Mouse (Mus musculus): Measurements from ENCODE around the gene Mxra8.

Mxra8 gene

GRCm38 (mm10) chr4:155837404-155838010 lies 2.0 kb upstream of the Mxra8 start:
- in situ Hi-C loops (cut with MboI, MseI), result no loop called here

GRCm38 (mm10) chr4:155838187-155839153 lies 1.0 kb upstream of the Mxra8 start:
- in situ Hi-C loops (cut with MboI, MseI), result no loop called here

- in situ Hi-C loops (cut with MboI, MseI), result no loop called here
These were observed 859 bp downstream of the Mxra8 start for GRCm38 (mm10) chr4:155840076-155841002.

- in situ Hi-C loops (cut with MboI, MseI), result no loop called here
These were observed 1.5 kb downstream of the Mxra8 start for GRCm38 (mm10) chr4:155841003-155841454.

GRCm38 (mm10) chr4:155841651-155842270 lies 2.3 kb downstream of the Mxra8 start:
- in situ Hi-C loops (cut with MboI, MseI), result no loop called here

- in situ Hi-C loops (cut with MboI, MseI), result no loop called here
These were observed 3.8 kb downstream of the Mxra8 start for GRCm38 (mm10) chr4:155843231-155843630.

GRCm38 (mm10) chr4:155846871-155847578 lies 7.5 kb downstream of the Mxra8 start, which contains the start of gene Dvl1:
TSS of gene Dvl1 (plus strand) at chr4:155847402.
- in situ Hi-C loops (cut with MboI, MseI), result no loop called here

GRCm38 (mm10) chr4:155847591-155848352 lies 8.3 kb downstream of the Mxra8 start:
- in situ Hi-C loops (cut with MboI, MseI), result no loop called here

- in situ Hi-C loops (cut with MboI, MseI), result no loop called here
These were observed 9.1 kb downstream of the Mxra8 start for GRCm38 (mm10) chr4:155848434-155849095.

- in situ Hi-C loops (cut with MboI, MseI), result no loop called here
These were observed 9.9 kb downstream of the Mxra8 start for GRCm38 (mm10) chr4:155849391-155849790.

- in situ Hi-C loops (cut with MboI, MseI), result no loop called here
These were observed 10.4 kb downstream of the Mxra8 start for GRCm38 (mm10) chr4:155849792-155850451.

- in situ Hi-C loops (cut with MboI, MseI), result no loop called here
These were observed 11.9 kb downstream of the Mxra8 start for GRCm38 (mm10) chr4:155851368-155851767.

- in situ Hi-C loops (cut with MboI, MseI), result no loop called here
These were observed 12.5 kb downstream of the Mxra8 start for GRCm38 (mm10) chr4:155851951-155852411.

- in situ Hi-C loops (cut with MboI, MseI), result no loop called here
These were observed 13.9 kb downstream of the Mxra8 start for GRCm38 (mm10) chr4:155853421-155853820.

- in situ Hi-C loops (cut with MboI, MseI), result no loop called here
These were observed 15.5 kb downstream of the Mxra8 start for GRCm38 (mm10) chr4:155854991-155855390.

GRCm38 (mm10) chr4:155856071-155856470 lies 16.6 kb downstream of the Mxra8 start:
- in situ Hi-C loops (cut with MboI, MseI), result no loop called here

- in situ Hi-C loops (cut with MboI, MseI), result no loop called here
These were observed 17.4 kb downstream of the Mxra8 start for GRCm38 (mm10) chr4:155856881-155857280.

GRCm38 (mm10) chr4:155859318-155859717 lies 19.8 kb downstream of the Mxra8 start:
- in situ Hi-C loops (cut with MboI, MseI), result no loop called here

Data from T-helper 1 cell (primary cell).